Mouse (Mus musculus) kidney, postnatal 14 days (tissue): ENCODE measurements around the gene Preb.
A peak's percentile ranks its signal among the peaks of the same experiment; 100 is the strongest.

Source experiments
- DNase-seq: peaks from one replicate; pipeline ENCODE4 v3.0.0; 2022; ENCODE audit warnings: mixed read lengths

The Preb gene

DNA sequence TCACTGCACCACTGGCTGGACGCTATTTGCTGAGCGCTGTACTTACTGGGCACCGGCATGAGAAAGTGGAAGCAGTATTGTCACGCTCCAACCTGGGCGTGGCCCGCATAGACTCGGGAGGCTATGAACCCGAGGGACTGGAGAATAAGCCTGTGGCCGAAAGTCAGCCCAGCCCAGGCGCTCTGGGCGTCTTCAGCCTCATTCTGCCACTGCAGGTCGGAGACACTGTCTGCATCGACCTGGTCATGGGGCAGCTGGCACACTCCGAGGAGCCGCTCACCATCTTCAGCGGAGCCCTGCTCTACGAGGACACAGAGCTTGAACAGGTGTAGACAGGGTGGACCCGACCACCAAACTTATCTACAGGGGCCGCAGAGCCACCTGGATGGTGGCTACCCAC lies 39.5 kb downstream of the Preb start:
- DNase-seq = no peak

DNA sequence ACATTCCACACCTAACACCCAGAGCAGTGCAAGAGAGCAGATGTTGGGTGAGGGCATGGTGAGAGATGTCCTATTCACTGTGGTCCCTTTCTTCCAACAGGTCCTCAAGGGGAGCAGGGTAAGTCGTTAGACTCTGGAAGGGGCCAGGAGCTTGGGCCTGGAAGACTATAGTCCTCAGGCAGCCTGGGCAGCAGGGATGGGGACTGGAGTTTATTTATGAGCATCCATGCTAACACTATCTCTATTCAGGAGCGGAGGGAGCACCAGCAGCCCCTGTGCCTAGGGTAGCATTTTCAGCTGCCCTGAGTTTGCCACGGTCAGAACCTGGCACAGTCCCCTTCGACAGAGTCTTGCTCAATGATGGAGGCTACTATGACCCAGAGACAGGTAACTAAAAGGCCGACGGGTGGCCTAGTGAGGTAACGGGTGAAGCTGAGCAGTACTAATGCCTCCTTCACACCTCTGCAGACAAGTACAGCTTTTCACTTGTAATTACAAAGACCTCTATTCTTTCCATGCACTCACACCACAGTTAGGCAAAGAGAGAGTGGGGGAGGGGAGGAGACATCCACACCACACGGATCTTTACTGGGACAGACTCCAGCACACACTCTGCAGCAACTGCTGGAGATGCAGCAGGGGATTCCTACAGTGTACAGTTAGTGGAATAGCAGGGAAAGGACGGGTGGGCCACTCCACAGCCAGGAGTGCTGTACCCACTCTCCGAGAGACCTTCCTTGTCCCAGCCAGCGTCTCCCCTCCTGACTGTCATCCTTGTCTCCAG lies 40.1 kb downstream of the Preb start:
- DNase-seq = no peak

GRCm38 (mm10) chr5:30918691-30919090 lies 41.5 kb downstream of the Preb start:
- DNase-seq = no peak

- DNase-seq = no peak
These were observed 42.1 kb downstream of the Preb start for GRCm38 (mm10) chr5:30917891-30918670.

DNA sequence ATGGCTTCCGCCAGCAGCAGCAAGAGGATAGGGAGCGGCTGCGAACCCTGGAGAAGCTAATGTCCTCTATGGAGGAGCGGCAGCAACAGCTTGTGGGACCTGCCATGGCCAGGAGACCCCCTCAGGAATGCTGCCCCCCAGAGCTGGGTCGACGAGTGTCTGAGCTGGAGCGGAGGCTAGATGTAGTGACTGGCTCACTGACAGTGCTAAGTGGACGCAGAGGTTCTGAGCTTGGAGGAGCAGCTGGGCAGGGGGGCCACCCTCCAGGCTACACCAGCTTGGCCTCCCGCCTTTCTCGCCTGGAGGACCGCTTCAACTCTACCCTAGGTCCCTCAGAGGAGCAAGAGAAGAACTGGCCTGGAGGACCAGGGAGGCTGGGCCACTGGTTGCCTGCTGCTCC lies 42.8 kb downstream of the Preb start:
- no peak for DNase-seq

GRCm38 (mm10) chr5:30916841-30917240 lies 43.3 kb downstream of the Preb start:
- no peak for DNase-seq

DNA sequence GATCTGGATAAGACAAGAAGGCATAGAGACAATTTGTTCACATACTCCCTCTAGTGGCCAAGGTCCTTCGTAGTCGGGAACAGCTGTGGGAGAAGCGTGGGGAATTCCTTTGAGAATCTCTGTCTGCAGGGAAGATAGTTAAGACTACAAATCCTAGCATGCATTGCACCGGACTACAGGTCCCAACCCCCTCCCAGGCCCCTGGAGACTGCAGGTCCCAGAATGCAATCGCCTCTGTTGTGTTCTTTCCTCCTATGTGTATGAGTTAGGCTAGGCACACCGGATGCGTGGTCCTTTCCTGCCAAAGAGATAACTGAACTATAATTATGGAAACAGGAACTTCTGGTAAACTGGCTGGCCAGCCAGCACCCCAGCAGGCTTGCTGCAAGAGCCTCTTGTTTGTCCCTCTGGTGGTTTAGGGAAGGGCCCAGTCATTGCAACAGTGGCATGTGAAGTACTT lies 44.2 kb downstream of the Preb start:
- peak; percentile 95 for DNase-seq

DNA sequence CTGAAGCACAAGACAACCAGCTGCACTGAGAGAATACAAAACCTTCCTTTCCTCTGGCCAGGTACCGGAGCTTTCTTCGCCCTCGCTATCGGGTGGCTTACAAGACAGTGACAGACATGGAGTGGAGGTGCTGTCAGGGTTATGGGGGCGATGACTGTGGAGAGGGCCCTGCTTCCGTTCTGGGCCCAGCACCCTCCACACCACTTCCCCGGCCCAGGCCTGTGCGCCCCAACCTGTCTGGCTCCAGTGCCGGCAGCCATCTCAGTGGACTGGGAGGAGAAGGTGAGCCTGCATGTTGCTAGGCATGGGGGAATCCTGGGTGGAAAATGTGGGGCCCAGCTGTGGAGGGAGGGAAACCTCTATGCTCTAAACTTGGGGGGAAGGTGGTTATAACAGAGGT lies 44.7 kb downstream of the Preb start:
- no peak for DNase-seq

DNA sequence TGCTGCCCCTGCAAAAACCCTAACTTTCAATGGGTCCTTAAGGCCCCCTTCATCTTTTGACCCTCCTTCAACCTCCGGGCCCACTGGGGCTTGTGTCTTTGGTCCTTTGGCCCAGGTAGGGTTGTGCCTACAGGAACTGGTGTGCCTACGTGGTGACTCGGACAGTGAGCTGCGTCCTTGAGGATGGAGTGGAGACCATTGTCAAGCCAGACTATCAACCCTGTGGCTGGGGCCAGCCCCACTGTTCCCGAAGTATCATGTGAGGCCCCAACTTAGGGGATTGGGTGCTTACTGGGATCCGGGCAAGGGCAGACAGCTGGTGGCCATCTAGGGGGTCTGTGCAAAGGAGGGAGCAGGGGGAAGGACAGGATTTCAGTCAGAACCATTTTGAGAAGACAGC lies 45.3 kb downstream of the Preb start:
- DNase-seq = no peak

DNA sequence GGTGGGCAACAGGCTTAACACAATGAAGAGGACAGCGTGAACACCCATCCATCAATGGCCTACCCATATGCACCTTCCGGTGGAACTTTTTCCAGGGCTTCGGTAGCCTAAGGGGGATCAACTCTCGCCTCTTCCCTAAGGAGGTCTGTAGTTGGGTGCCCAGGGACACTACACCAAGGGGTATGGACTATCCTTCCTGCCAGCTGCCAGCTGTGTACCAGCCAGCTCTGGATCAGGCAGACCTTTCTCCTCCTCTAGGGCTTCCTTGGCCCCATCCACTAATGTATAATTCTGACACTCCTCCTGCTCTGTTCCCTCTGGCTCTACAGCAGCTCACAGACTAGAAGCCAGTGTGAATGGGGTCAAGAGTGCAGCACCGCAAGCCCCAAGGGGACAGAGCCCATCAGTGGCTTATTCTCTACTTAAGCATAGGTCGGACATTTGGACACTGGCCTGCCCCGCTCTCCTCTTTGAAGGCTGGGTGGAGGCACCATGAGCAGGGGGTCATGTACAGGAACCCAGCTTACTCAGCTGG lies 46.0 kb downstream of the Preb start:
- no peak for DNase-seq

DNA sequence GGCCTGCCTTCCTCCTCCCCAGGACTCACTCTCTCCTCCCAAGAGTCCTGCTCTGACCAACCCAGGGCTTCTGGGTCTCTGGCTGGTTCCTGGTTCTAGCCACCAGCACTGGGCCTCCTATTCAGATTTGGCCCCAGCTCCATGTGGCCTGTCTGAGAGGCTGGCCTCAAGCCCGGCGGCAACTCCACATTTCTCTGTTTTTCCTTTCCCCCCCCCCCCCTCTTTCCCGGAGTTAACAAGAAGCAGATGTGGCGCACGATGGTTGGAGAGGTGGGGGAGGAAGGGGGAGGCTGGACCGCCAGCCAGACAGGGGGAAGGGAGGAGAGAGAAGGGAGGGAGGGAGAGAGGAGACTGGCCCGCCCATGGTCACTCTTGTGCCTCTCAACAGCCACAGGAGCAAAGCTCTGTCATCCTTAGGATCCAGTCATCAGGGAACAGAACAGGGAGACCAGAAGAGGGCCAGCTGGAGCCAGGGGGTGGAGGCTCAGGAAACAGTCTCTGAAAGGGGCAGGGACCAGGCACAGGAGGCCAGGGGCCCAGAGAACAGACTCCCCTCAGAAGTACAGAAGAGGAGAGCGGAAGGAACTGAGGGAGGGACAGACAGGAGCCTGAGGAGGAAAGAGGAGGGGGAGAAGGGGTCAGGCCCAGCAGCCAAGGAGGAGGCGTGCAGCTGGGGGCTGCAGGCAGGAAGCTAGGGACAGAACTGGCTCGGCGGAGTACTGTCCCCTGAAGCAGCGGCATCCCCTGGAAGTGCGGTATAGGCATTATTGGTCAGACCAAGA lies 46.9 kb downstream of the Preb start, which contains the start of gene Emilin1:
Emilin1 (plus strand) TSS at position 343 of the 782 bp plus-strand sequence.
- DNase-seq = peak; percentile 83

GRCm38 (mm10) chr5:30912156-30912555 lies 48.0 kb downstream of the Preb start:
- DNase-seq = no peak

DNA sequence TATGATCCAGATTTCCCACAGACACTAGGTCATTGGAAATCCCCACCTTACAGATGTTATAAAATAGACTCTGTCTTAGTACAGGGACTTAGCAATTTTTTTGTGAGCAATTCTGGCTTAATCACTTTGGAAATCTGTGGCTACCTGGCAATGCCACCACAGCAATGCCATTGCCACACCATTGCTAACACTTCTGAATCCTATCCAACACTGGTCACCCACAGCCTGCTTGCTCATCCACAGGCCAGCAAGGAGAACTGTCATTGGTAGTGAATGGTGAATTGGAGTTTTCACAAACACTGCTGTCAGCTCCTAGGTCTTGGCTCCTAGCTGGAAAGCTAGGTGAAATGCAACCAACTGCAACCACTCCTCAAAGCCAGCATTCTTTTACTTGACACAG lies 49.7 kb downstream of the Preb start:
- no peak for DNase-seq

GRCm38 (mm10) chr5:30909863-30910262 lies 50.3 kb downstream of the Preb start:
- DNase-seq = no peak

- peak; percentile 82 for DNase-seq
These were observed 50.9 kb downstream of the Preb start for GRCm38 (mm10) chr5:30909300-30909659.

DNA sequence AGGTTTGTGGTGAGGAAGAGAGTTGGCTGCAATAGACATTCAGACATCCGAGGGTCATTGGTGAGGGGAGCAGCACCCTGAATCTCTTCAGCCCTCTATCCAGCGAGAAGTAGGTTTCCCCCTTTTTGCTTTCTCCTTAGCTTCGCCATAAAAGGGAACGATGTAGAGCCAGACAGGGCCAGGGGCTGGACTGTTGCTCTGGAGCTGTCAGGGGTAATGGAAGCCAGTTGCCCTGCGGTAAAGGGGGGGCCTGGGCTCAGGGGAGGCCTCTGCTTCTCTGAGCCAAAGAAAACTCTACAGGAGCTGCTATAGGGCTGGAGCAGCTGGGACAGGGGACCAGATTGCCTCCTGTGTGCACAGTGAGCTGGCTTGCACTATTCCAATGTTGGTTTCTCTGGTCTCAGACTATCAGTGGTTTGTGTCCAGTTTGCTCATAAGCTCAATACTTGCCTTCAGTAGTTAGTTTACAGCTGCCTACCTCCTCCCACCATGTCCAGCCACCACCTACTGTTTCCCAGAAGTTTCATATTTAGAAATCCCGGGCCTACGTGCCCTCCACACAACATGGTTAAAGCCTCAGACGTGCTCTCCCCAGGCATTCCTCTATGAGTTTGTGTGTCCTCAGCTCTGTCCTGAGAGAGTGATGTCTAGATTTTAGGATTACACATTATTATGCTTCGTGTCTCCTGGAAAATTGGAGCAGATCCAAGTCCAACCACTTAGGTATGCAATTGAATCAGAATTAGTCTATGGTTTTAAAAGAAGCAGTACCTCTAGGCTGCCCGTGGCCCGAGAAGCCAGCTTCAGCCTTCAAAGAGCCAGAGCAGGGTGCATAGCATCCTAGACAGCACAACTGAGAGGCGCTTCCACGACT lies 51.5 kb downstream of the Preb start:
- peak; percentile 64 for DNase-seq

DNA sequence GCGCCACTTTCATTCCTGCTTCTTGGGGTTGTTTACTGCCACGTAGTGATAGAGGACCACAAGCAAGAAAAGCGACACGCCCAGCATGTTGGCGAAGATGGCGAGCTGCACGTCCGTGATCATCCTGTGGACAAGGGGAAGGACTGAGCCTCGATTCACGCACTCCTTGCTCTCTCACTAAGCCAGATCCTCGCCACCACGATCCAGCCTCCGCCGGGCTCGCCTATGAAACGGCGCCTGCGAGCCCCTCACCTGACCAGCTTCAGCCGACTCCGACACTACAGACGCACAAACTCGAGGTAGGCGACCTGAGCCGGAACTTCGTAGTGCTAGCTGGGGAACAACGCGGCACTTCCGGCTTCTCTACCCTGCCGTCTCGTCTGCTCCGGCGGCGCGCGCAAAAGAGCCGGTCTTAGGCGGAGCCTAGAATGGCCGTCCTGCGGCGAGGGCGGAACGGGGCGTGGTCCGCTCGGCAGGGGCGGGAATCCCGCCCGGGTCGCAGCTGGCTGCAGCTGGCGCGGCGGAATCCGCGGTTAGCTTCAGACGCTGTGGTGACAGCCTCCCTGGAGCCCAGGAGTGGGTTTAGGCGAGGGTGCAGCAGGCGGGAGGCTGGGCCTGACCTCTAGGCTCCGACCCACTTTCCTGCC lies 52.6 kb downstream of the Preb start, which contains the start of gene Ost4:
Ost4 (minus strand) TSS at position 376 of the 647 bp plus-strand sequence.
- peak; percentile 99 for DNase-seq

GRCm38 (mm10) chr5:30901860-30902259 lies 58.3 kb downstream of the Preb start:
- DNase-seq = no peak
